Comparison of ENCODE assay signal across 14 mouse cellular contexts in genomic region chr4:150518826-150519225, GRCm38 (mm10).
DNase-seq lines count a peak whose midpoint lies in the region; ATAC-seq and TF ChIP-seq lines count a peak whose summit lies in the region.
"Had no signal": no experiment of that assay in that cellular context is flagged by ENCODE, and none has a peak within 500 bp of the region (broad histone marks: within the 10 kb centered on the region; RNA-seq: fewer than 3 reads in every experiment).

No protein-coding gene starts in this region.

- H3K4me2 ChIP-seq in liver, postnatal 0 days (ENCODE audit: low read depth, low read length), result no peak overlapping the region
- H3K4me2 ChIP-seq: forebrain, embryonic 12.5 days; midbrain, embryonic 12.5 days had no signal

- H3K4me3 ChIP-seq in heart, embryonic 10.5 days, result no peak overlapping the region
- peak overlapping the region; percentile 50 for H3K4me3 ChIP-seq in erythroblast, embryonic 14.5 days (replicated peaks)
- H3K4me3 ChIP-seq in liver, postnatal 0 days (ENCODE audit: low read depth, low read length), result no peak overlapping the region
- H3K4me3 ChIP-seq: forebrain, embryonic 12.5 days; heart, adult 2 months; left cerebral cortex, adult 2 months; midbrain, embryonic 12.5 days had no signal

- H3K27ac ChIP-seq in heart, embryonic 10.5 days, result peak overlapping the region; percentile 1; the same call in 1 of the 2 replicates
- H3K27ac ChIP-seq in liver, postnatal 0 days (ENCODE audit: low read depth), result peak overlapping the region; percentile 60; the same call in 1 of the 2 replicates
- H3K27ac ChIP-seq: heart, adult 2 months; left cerebral cortex, adult 2 months had no signal

- H3K9me3 ChIP-seq in heart, embryonic 10.5 days, result no peaks in the 10 kb centered on the region
- H3K9me3 ChIP-seq in erythroblast, embryonic 14.5 days (ENCODE audit: control insufficient read depth, low read length), result no peaks in the 10 kb centered on the region
- H3K9me3 ChIP-seq in liver, postnatal 0 days (ENCODE audit: low read length), result no peaks in the 10 kb centered on the region
- H3K9me3 ChIP-seq: forebrain, embryonic 12.5 days; midbrain, embryonic 12.5 days had no signal

- no peak for TF ChIP-seq EP300 in liver, postnatal 0 days (IDR thresholded peaks at IDR 0.05; ENCODE audit: low read depth)

- TF ChIP-seq CTCF in liver, postnatal 0 days (IDR thresholded peaks at IDR 0.05; ENCODE audit: low read depth), result no peak

- H3K9ac ChIP-seq in liver, postnatal 0 days (replicated peaks), result no peak overlapping the region
- H3K9ac ChIP-seq: forebrain, embryonic 12.5 days; midbrain, embryonic 12.5 days had no signal

- 82% methylated on average over 5 of the region's 5 CpGs for WGBS in heart, embryonic 10.5 days
- WGBS in liver, postnatal 0 days (ENCODE audit: insufficient replicate concordance), result 68% methylated on average over 5 of the region's 5 CpGs

- peak; percentile 82 for DNase-seq in heart, embryonic 10.5 days (ENCODE audit: low spot score)
- DNase-seq in heart, adult 8-10 months (ENCODE audit: low spot score), result no peak
- DNase-seq in liver, postnatal 0 days, result peak; percentile 39
- no peak for DNase-seq in cerebellum, adult 9-10 months
- DNase-seq in gastrocnemius, postnatal 4 days (ENCODE audit: low spot score in 2 of 2), result no peak
- DNase-seq: cerebellum, postnatal 25 days; heart, adult 2 months; kidney, adult 18-20 months had no signal

- peaks cover 27% of the 10 kb centered on the region for H3K4me1 ChIP-seq in heart, embryonic 10.5 days
- H3K4me1 ChIP-seq in erythroblast, embryonic 14.5 days (ENCODE audit: control insufficient read depth), result peaks cover 71% of the 10 kb centered on the region
- peaks cover 21% of the 10 kb centered on the region for H3K4me1 ChIP-seq in liver, postnatal 0 days (ENCODE audit: insufficient read depth)

- H3K36me3 ChIP-seq in heart, embryonic 10.5 days, result peaks cover 19% of the 10 kb centered on the region
- H3K36me3 ChIP-seq in erythroblast, embryonic 14.5 days (ENCODE audit: control insufficient read depth), result peaks cover 5% of the 10 kb centered on the region
- H3K36me3 ChIP-seq in liver, postnatal 0 days (replicated peaks; ENCODE audit: insufficient read depth, low read length), result no peaks in the 10 kb centered on the region

- peak; percentile 38 for ATAC-seq in CD4-positive, CD25-positive, alpha-beta regulatory T cell, adult 4 months
- ATAC-seq in liver, postnatal 0 days, result peak; percentile 84
- ATAC-seq in frontal cortex, adult (ENCODE audit: low TSS enrichment), result no peak

- no peaks in the 10 kb centered on the region for H3K27me3 ChIP-seq in heart, embryonic 10.5 days (ENCODE audit: insufficient read depth, poor library complexity, severe bottlenecking)
- H3K27me3 ChIP-seq in erythroblast, embryonic 14.5 days (ENCODE audit: control insufficient read depth), result no peaks in the 10 kb centered on the region
- no peaks in the 10 kb centered on the region for H3K27me3 ChIP-seq in liver, postnatal 0 days (ENCODE audit: insufficient read depth, low read length)
- H3K27me3 ChIP-seq: forebrain, embryonic 12.5 days; midbrain, embryonic 12.5 days had no signal

Comparison
In these comparisons a context has a peak if more than half of its experiments do, and no peak if none do; other contexts are left out.
1. DNase-seq: peak in heart, embryonic 10.5 days (single experiment) and liver, postnatal 0 days (single experiment); none in heart, adult 8-10 months (single experiment), cerebellum, adult 9-10 months (single experiment) and gastrocnemius, postnatal 4 days (0 of 2).